Mouse (Mus musculus): Measurements from ENCODE around the gene Cops6. TPM values are rescaled to one million over a fixed set of nuclear protein-coding genes. Genes with fewer than 3 reads are reported as not detected.

Cops6 gene
- total RNA-seq (2014; rRNA removed) (42.9 and 57.8 TPM in 2 replicates), polyA plus RNA-seq (2015; fragmentation: Nextera tagmentation; extraction: Ambion mirVana) (294 and 302 TPM in 2 replicates)

- peak; percentile 95 for DNase-seq (ENCODE audit: low spot score)
- Histone ChIP-seq H3K27me3 (ENCODE audit: insufficient read depth, low read length) (no peaks in the 10 kb centered on the region), H3K4me1 (ENCODE audit: insufficient read depth, low read length) (no peaks in the 10 kb centered on the region; the same call in 1 of the 2 replicates), H3K36me3 (ENCODE audit: insufficient read depth, low read length) (peaks cover 30% of the 10 kb centered on the region), H3K27ac (peak within 1 kb of the TSS; percentile 45), H3K9ac (replicated peaks; ENCODE audit: low read length) (peak within 1 kb of the TSS; percentile 66), H3K4me2 (ENCODE audit: low read depth, low read length) (peak within 1 kb of the TSS; percentile 72), H3K4me3 (ENCODE audit: low read length) (peak within 1 kb of the TSS; percentile 50), H3K9me3 (ENCODE audit: low read length) (no peaks in the 10 kb centered on the region)
- WGBS: under 1% methylated on average over 41 of the region's 42 CpGs
- peak; percentile 19 for TF ChIP-seq CTCF (IDR thresholded peaks at IDR 0.05; ENCODE audit: low read depth)
- peak; percentile 97 for ATAC-seq
Observed at GRCm38 (mm10) chr5:138160842-138161665, at the start of gene Cops6. Gene Cops6, plus strand, starts transcription at chr5:138161071.

GRCm38 (mm10) chr5:138116255-138117198 lies 44.3 kb upstream of the Cops6 start, which contains the start of gene Zscan21:
Gene Zscan21, plus strand, starts transcription at chr5:138116903.
- Histone ChIP-seq H3K4me3 (ENCODE audit: low read length) (peak within 1 kb of the TSS; percentile 72), H3K9me3 (ENCODE audit: low read length) (no peaks in the 10 kb centered on the region), H3K27ac (peak within 1 kb of the TSS; percentile 92), H3K9ac (replicated peaks; ENCODE audit: low read length) (peak within 1 kb of the TSS; percentile 68), H3K27me3 (ENCODE audit: insufficient read depth, low read length) (no peaks in the 10 kb centered on the region), H3K4me1 (ENCODE audit: insufficient read depth, low read length) (peaks cover 7% of the 10 kb centered on the region; the same call in 1 of the 2 replicates), H3K4me2 (ENCODE audit: low read depth, low read length) (peak within 1 kb of the TSS; percentile 65), H3K36me3 (ENCODE audit: insufficient read depth, low read length) (peaks cover 3% of the 10 kb centered on the region; the same call in 1 of the 2 replicates)
- DNase-seq (ENCODE audit: low spot score): peak; percentile 96
- WGBS: 7% methylated on average over 38 of the region's 38 CpGs
- peak; percentile 98 for ATAC-seq
- TF ChIP-seq CTCF (IDR thresholded peaks at IDR 0.05; ENCODE audit: low read depth): no peak

- peak overlapping the region; percentile 92 for H3K27ac ChIP-seq
- H3K27me3 ChIP-seq (ENCODE audit: insufficient read depth, low read length): no peaks in the 10 kb centered on the region
- peak overlapping the region; percentile 72 for H3K4me3 ChIP-seq (ENCODE audit: low read length)
- H3K4me2 ChIP-seq (ENCODE audit: low read depth, low read length): peak overlapping the region; percentile 65
- TF ChIP-seq CTCF (IDR thresholded peaks at IDR 0.05; ENCODE audit: low read depth): peak; percentile 20; the same call in 1 of the 2 replicates
- DNase-seq (ENCODE audit: low spot score) (peak; percentile 6), ATAC-seq (peak; percentile 15; the same call in 1 of the 2 replicates)
- H3K36me3 ChIP-seq (ENCODE audit: insufficient read depth, low read length): peaks cover 3% of the 10 kb centered on the region; the same call in 1 of the 2 replicates
- no peaks in the 10 kb centered on the region for H3K9me3 ChIP-seq (ENCODE audit: low read length)
- H3K9ac ChIP-seq (replicated peaks; ENCODE audit: low read length): peak overlapping the region; percentile 68
- H3K4me1 ChIP-seq (ENCODE audit: insufficient read depth, low read length): peaks cover 7% of the 10 kb centered on the region; the same call in 1 of the 2 replicates
- 6% methylated on average over 16 of the region's 16 CpGs for WGBS
Observed at GRCm38 (mm10) chr5:138117199-138118015, 43.5 kb upstream of the Cops6 start.

GRCm38 (mm10) chr5:138118041-138118440 lies 42.8 kb upstream of the Cops6 start:
- peak overlapping the region; percentile 92; the same call in 1 of the 2 replicates for H3K27ac ChIP-seq
- peaks cover 3% of the 10 kb centered on the region; the same call in 1 of the 2 replicates for H3K36me3 ChIP-seq (ENCODE audit: insufficient read depth, low read length)
- H3K4me3 ChIP-seq (ENCODE audit: low read length): peak overlapping the region; percentile 72
- H3K4me1 ChIP-seq (ENCODE audit: insufficient read depth, low read length): peaks cover 7% of the 10 kb centered on the region; the same call in 1 of the 2 replicates
- peak overlapping the region; percentile 68 for H3K9ac ChIP-seq (replicated peaks; ENCODE audit: low read length)
- H3K9me3 ChIP-seq (ENCODE audit: low read length): no peaks in the 10 kb centered on the region
- WGBS: 50% methylated on average over 3 of the region's 3 CpGs
- no peaks in the 10 kb centered on the region for H3K27me3 ChIP-seq (ENCODE audit: insufficient read depth, low read length)
- peak overlapping the region; percentile 65 for H3K4me2 ChIP-seq (ENCODE audit: low read depth, low read length)
- TF ChIP-seq CTCF (IDR thresholded peaks at IDR 0.05; ENCODE audit: low read depth): peak; percentile 21; the same call in 1 of the 2 replicates
- ATAC-seq (no peak), DNase-seq (ENCODE audit: low spot score) (no peak)

- DNase-seq (ENCODE audit: low spot score): no peak
- 94% methylated on average over 5 of the region's 5 CpGs for WGBS
- peaks cover 54% of the 10 kb centered on the region for H3K36me3 ChIP-seq (ENCODE audit: insufficient read depth, low read length)
- ATAC-seq: no peak
- H3K4me3 ChIP-seq (ENCODE audit: low read length): no peak overlapping the region
- no peaks in the 10 kb centered on the region for H3K9me3 ChIP-seq (ENCODE audit: low read length)
- no peak overlapping the region for H3K27ac ChIP-seq
- no peak overlapping the region for H3K9ac ChIP-seq (replicated peaks; ENCODE audit: low read length)
- no peak overlapping the region for H3K4me2 ChIP-seq (ENCODE audit: low read depth, low read length)
- no peaks in the 10 kb centered on the region for H3K4me1 ChIP-seq (ENCODE audit: insufficient read depth, low read length)
- no peak for TF ChIP-seq CTCF (IDR thresholded peaks at IDR 0.05; ENCODE audit: low read depth)
- H3K27me3 ChIP-seq (ENCODE audit: insufficient read depth, low read length): no peaks in the 10 kb centered on the region
Observed at GRCm38 (mm10) chr5:138132425-138133064, 28.3 kb upstream of the Cops6 start.
